Mouse (Mus musculus) ovary, postnatal 36 days (tissue): ENCODE measurements around the gene Cacnb3.

Experiments
- DNase-seq: peaks from one replicate; pipeline ENCODE4 v3.0.0; 2022; ENCODE audit warnings: low spot score, mixed read lengths

The Cacnb3 gene

DNA sequence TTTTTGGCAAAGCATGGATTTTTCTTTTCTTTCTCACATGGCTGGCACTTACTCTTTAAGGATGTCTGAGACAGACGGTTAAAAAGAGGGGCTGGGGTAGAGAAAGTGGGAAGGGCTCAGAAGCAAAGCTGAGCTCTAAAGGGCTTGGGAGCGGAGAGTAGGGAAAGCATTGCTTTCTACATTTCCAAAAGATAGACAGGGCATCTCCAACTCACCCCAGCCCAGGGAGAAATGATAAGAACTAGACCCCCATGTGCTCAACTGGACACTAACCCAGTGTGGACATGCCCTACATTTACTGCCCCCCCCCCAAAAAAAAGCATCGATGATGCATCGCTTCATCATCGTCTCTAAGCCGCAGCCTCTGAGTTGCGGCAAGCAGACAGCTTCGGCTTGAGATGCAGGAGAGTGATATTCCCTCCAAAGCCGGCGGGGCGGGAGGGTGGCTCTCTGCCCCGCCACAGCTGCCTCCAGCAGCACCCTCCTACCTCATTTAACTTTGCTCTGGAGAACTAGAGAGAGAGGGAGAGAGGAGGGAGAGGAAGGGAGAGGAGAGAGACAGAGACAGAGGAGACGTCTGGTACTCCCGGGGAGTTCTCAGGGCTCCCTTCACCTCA, 45.1 kb downstream of the Cacnb3 start:
- no peak for DNase-seq

DNA sequence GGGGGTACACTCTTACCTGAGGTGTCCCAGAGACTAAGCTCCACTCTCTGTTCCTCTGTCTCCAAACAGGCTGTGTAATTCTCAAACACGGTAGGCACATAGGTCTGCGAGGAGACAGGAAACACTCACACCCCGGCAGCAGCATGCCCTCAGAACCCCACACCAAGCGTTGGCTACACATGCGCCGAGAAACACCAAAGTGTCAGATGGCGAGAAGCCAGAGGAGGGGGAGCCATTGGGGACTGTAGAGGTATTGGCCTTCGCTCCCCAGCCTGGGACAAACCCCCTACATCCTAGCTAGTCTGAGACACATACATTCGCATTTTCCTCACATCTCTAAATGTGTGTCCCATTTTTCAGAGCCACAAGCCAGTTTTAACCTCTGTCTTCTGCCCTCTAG, 45.8 kb downstream of the Cacnb3 start:
- DNase-seq: no peak

DNA sequence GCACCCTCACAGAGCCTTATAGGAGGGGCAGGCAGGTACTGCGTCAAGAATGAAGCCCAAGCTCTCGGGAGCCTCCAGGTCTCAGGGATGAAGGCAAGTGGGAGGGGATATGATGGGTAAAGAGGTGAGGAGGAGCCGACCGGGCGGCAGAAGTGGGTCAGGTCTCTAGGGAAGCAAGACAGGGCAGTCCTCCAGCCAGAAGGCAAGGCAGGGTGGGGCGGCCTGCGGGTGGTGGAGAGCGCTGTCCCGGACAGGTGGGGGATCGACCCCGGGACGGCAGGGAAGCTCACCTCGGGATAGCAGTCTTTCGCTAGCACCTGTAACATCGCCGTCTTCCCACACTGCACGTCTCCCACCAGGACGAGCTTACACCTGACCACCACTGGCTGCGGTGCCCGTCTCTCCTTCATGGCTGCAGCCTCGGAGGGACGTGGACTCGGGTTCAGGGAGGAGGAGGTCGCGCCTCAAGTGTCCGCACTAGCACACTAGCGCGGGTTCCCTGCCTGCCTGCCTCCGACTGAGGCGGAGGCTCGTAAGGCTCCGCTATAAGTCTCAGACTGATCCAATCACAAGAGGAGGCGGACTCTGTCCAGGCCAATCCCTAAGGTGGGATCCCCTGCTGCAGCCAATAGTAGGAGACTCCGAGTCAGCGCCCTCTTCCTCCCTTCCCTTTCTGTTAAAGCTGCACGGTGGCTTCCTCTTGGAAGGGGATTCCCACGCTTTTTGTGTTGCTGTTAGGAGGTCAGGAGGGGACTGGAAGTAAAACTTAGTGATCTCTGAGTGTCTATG, 46.5 kb downstream of the Cacnb3 start, which contains the start of gene Rnd1:
TSS of gene Rnd1 (minus strand) at position 522 of the 789 bp plus-strand sequence.
- peak; percentile 71 for DNase-seq

DNA sequence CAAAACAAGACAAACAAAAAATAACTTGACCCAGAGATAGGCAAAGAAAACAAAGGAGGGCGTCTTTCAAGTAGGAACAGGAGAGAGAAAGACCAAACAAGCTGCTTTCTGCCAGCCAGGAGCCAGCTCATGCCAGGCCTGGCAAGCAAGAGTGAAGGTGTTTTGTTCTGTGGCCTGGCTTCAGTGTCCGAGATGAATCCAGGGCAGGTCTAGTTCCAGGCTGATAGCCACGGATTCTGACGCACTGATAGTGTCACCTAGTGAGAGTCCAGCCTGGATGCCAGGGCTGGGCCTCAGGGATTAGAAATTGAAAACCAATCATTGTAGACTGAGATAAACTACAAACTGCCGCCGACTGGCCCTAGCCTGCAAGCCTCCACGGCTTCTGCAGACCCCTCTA, 47.3 kb downstream of the Cacnb3 start:
- DNase-seq: no peak

DNA sequence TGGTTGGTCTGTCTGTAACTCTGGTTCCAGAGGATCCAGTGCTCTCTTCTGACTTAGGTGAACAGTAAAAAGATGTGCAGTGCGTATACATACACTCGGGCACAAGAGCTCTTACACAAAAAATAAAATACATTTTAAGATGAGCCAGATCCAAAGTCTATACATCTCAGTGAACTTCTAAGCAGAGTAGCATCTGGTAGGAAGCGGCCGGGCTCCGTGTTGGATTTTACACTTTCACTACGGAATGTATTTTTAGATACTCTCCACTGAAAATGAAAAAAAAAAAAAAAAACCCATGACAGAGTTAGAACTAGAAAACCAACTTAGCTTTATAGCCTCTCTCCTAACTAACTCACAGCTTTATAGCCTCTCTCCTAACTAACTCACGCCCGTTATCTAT, 50.0 kb downstream of the Cacnb3 start:
- no peak for DNase-seq

DNA sequence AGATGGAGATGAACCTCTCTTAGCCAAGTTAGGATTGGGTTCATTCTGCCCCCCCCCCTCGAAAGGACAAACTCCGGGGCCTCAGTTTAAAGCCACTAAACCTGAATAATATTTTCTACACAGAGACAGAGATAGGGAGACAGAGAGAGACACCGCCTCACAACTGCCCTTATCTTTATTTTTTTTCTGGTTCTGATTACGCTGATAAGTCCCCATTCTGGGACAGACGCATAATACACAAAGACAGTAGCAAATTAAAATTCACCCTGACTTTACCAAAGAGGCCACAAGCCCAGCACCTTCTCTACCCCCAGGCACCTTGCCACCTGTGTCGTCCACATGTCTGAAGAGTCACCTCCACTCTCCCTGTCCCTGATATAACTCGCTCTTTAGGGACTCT, 51.0 kb downstream of the Cacnb3 start:
- DNase-seq: no peak

DNA sequence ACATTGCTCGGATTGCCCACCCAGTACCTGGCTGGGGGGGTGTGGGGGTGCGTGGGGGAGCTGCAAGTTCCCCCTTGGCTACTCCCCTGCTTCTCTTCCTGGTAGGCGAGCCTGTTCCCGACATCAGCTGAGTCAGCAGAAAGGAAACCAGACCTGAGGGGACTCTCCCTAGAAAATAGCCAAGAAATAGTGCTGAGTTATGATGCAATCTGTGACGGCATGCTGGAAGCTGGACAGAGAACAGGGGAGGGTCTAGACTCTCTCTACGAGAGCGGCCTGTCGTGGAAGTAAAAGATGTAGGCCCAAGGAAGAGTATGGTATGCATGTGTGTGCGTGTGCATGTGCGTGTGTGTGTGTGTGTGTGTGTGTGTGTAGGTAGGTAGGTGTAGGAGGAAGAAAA, 52.5 kb downstream of the Cacnb3 start:
- no peak for DNase-seq

DNA sequence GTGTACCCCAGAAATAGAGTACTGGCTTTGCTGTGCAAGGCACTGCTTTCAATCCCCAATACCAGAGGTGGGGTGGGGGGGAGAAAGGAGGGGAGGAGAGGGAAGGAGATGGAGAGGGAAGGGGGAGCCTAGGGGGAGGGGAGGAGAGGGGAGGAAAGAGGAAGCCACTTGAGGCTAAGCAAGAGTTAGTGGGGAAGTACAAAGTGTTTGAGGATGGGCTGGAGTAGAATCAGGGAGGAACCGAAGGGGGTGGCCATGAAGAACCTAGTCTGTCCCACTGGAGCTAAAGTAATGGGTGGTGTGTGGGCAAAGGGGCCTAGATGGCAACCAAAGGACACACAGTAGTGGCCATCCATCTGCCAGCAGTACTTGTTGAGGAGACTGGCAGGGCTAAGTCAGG, 53.1 kb downstream of the Cacnb3 start:
- DNase-seq: no peak

DNA sequence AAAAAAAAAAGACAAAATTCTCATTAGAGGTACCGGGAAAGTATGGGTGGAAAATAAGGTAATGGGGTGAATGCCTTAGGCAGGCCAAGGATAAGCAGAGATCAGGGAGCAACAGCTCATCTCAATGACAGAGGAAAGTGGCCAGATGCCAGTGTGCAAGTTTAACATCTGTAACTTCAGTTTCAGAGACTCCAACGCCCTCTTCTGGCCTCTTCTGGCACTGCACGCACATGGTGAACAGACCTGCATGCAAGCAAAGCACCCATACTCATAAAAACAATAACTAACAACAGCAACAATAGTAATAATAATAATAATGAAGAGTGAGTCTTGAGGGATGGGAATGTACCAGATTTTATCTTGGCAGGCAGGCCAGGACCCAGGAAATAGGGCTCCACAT, 55.3 kb downstream of the Cacnb3 start:
- no peak for DNase-seq

DNA sequence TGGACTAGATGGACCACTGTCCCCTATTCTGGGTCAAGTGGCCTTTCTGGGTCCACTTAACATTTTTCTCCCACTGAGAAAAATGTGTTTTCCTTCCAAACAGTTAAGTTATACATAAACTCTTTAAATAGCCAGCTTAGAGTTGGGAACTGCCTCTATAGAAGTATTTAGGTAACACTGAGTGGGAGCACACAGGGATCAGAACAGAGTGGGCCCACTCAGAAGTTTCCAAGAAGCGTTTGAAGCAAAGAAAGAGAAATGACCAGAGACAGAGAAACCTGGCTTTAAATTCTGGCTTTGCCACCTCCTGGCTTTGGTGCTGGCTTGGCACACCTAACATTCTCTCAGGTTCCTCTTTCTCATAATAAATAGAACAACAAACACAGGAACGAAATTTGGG, 59.0 kb downstream of the Cacnb3 start:
- DNase-seq: no peak

DNA sequence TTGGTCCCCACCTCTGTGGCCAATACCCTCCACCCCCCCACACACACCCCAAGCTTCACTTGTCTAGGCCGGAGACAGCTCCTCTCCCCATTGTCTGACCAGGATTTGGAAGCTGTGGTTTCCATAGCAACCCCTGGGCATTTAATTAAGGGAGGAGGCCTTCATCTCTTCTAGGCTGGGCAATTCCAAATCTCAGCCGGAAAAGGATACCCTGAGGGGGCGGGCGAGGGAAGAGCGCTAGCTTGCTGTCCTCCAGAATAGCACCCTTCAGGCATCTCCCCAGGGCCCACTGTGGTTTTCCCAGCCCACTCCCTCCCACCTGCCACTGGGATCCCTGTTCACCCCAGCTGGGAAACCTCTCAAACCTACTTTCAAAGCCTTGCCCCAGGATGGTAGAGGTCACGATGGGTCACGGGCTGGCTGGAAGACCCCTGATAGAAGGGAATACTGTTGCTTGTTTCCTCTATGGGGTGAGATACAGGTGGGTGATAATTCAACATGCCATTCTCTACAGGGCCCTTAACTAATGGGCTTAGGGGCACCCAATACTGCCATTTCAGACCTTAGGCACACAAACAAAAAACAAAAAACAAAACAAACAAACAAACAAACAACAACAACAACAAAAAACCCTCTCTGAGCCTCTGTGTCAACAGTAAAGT, 61.0 kb downstream of the Cacnb3 start:
- no peak for DNase-seq

DNA sequence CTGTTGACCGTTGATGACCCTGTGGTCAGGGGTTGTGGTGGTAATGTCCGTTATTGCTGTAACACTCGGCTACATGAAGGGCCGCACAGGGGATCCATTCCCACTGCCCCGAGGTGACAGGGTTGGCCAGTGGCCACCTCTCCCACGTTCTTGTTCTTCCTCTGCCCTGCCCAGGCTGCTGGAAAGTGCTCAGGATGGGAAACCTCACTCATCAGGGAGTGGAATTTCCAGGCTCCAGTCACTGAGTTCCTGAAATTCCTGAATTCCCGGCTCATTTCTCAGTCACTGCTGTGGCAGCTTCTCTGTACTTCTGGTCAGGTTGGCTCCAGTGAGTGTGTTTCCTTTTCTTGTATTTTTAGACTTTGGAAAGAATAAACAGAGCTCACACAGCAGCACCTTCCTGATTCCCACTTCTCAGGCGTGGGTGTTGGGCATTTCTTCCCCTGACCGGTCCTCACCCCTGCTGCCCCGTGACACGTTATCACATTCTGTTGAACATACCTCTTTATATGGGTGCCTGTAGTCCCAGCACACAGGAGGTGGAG, 61.6 kb downstream of the Cacnb3 start:
- no peak for DNase-seq
